14 mouse cellular contexts compared by ENCODE assay signal in genomic region chr3:96599411-96599810, GRCm38 (mm10). TPM values are rescaled to one million over a fixed set of nuclear protein-coding genes. Genes with fewer than 3 reads are reported as not detected.
DNase-seq lines count a peak whose midpoint lies in the region; ATAC-seq and TF ChIP-seq lines count a peak whose summit lies in the region.
"Had no signal": no experiment of that assay in that cellular context is flagged by ENCODE, and none has a peak within 500 bp of the region (broad histone marks: within the 10 kb centered on the region; RNA-seq: fewer than 3 reads in every experiment).

No protein-coding gene starts in this region.

- no peak overlapping the region for H3K9ac ChIP-seq in forebrain, embryonic 12.5 days
- no peak overlapping the region for H3K9ac ChIP-seq in forebrain, embryonic 16.5 days (replicated peaks; ENCODE audit: low read depth, low read length)
- H3K9ac ChIP-seq in liver, embryonic 11.5 days (ENCODE audit: low read depth, low read length) = no peak overlapping the region
- no peak overlapping the region for H3K9ac ChIP-seq in liver, postnatal 0 days (replicated peaks)
- no peak overlapping the region for H3K9ac ChIP-seq in intestine, embryonic 15.5 days
- H3K9ac ChIP-seq: liver, embryonic 12.5 days had no signal

- ATAC-seq in forebrain, embryonic 12.5 days (ENCODE audit: low FRiP score) = no peak
- ATAC-seq in forebrain, embryonic 16.5 days = no peak
- no peak for ATAC-seq in liver, embryonic 11.5 days (replicated peaks; ENCODE audit: low FRiP score)
- ATAC-seq in liver, postnatal 0 days = no peak
- no peak for ATAC-seq in intestine, embryonic 15.5 days
- ATAC-seq: liver, embryonic 12.5 days had no signal

- 0 out of 2 replicates have a peak overlapping the region, but pooled peaks have one; percentile 95 for H3K4me2 ChIP-seq in forebrain, embryonic 12.5 days
- H3K4me2 ChIP-seq in forebrain, embryonic 16.5 days (ENCODE audit: low read length) = no peak overlapping the region
- peak overlapping the region; percentile 14; the same call in 1 of the 2 replicates for H3K4me2 ChIP-seq in liver, embryonic 11.5 days
- no peak overlapping the region for H3K4me2 ChIP-seq in liver, postnatal 0 days (ENCODE audit: low read depth, low read length)
- no peak overlapping the region for H3K4me2 ChIP-seq in intestine, embryonic 15.5 days (replicated peaks)

- WGBS in forebrain, embryonic 12.5 days = 59% methylated on average over 3 of the region's 3 CpGs
- 66% methylated on average over 3 of the region's 3 CpGs for WGBS in forebrain, embryonic 16.5 days
- WGBS in liver, embryonic 11.5 days = 58% methylated on average over 3 of the region's 3 CpGs
- 85% methylated on average over 3 of the region's 3 CpGs for WGBS in liver, postnatal 0 days (ENCODE audit: insufficient replicate concordance)
- WGBS in olfactory bulb, adult 2 months = 64% methylated on average over 3 of the region's 3 CpGs
- 76% methylated on average over 3 of the region's 3 CpGs for WGBS in intestine, embryonic 15.5 days

- peaks cover 37% of the 10 kb centered on the region for H3K27me3 ChIP-seq in forebrain, embryonic 12.5 days
- H3K27me3 ChIP-seq in forebrain, embryonic 16.5 days (replicated peaks; ENCODE audit: control insufficient read depth, insufficient read depth, low read length) = no peaks in the 10 kb centered on the region
- H3K27me3 ChIP-seq in liver, embryonic 11.5 days (replicated peaks; ENCODE audit: control insufficient read depth, insufficient read depth, low read length) = peaks cover 51% of the 10 kb centered on the region
- H3K27me3 ChIP-seq in liver, postnatal 0 days (ENCODE audit: insufficient read depth, low read length) = peaks cover 67% of the 10 kb centered on the region
- H3K27me3 ChIP-seq in intestine, embryonic 15.5 days (replicated peaks) = peaks cover 37% of the 10 kb centered on the region

- TF ChIP-seq CTCF in liver, postnatal 0 days (IDR thresholded peaks at IDR 0.05; ENCODE audit: low read depth) = no peak
- TF ChIP-seq CTCF in olfactory bulb, adult 2 months (IDR thresholded peaks at IDR 0.05; ENCODE audit: insufficient read depth, low read depth, low read length) = no peak

- no peak overlapping the region for H3K4me3 ChIP-seq in forebrain, embryonic 12.5 days (replicated peaks)
- no peak overlapping the region for H3K4me3 ChIP-seq in forebrain, embryonic 16.5 days (replicated peaks; ENCODE audit: low read length)
- no peak overlapping the region for H3K4me3 ChIP-seq in liver, embryonic 11.5 days (ENCODE audit: low read depth, low read length)
- H3K4me3 ChIP-seq in liver, postnatal 0 days (ENCODE audit: low read depth, low read length) = no peak overlapping the region
- H3K4me3 ChIP-seq in olfactory bulb, adult 2 months (ENCODE audit: insufficient read depth, low read depth, low read length) = 0 out of 2 replicates have a peak overlapping the region, but pooled peaks have one; percentile 56
- no peak overlapping the region for H3K4me3 ChIP-seq in intestine, embryonic 15.5 days (replicated peaks)

- H3K27ac ChIP-seq in forebrain, embryonic 12.5 days = no peak overlapping the region
- H3K27ac ChIP-seq in forebrain, embryonic 16.5 days (ENCODE audit: low read length) = no peak overlapping the region
- no peak overlapping the region for H3K27ac ChIP-seq in liver, embryonic 11.5 days (ENCODE audit: low read depth, low read length)
- H3K27ac ChIP-seq in liver, postnatal 0 days (ENCODE audit: low read depth) = no peak overlapping the region
- peak overlapping the region; percentile 14; the same call in 1 of the 2 replicates for H3K27ac ChIP-seq in olfactory bulb, adult 2 months (ENCODE audit: insufficient read depth, low read depth, low read length)
- H3K27ac ChIP-seq in intestine, embryonic 15.5 days = no peak overlapping the region
- H3K27ac ChIP-seq: kidney, postnatal 0 days; liver, embryonic 12.5 days had no signal

- TF ChIP-seq POLR2A in olfactory bulb, adult 2 months (IDR thresholded peaks at IDR 0.05; ENCODE audit: insufficient read depth, low read depth, low read length) = no peak

- no peak for TF ChIP-seq EP300 in liver, postnatal 0 days (IDR thresholded peaks at IDR 0.05; ENCODE audit: low read depth)

- no peaks in the 10 kb centered on the region for H3K9me3 ChIP-seq in forebrain, embryonic 12.5 days
- no peaks in the 10 kb centered on the region for H3K9me3 ChIP-seq in forebrain, embryonic 16.5 days (ENCODE audit: control insufficient read depth, low read length)
- no peaks in the 10 kb centered on the region for H3K9me3 ChIP-seq in liver, embryonic 11.5 days (ENCODE audit: control insufficient read depth, low read length)
- H3K9me3 ChIP-seq in liver, postnatal 0 days (ENCODE audit: low read length) = no peaks in the 10 kb centered on the region
- H3K9me3 ChIP-seq in intestine, embryonic 15.5 days = no peaks in the 10 kb centered on the region
- H3K9me3 ChIP-seq: embryonic facial prominence, embryonic 12.5 days; liver, embryonic 12.5 days had no signal

- H3K36me3 ChIP-seq in forebrain, embryonic 12.5 days (replicated peaks) = no peaks in the 10 kb centered on the region
- H3K36me3 ChIP-seq in forebrain, embryonic 16.5 days (ENCODE audit: control insufficient read depth, insufficient read depth) = no peaks in the 10 kb centered on the region
- no peaks in the 10 kb centered on the region for H3K36me3 ChIP-seq in liver, embryonic 11.5 days (ENCODE audit: control insufficient read depth, insufficient read depth, low read length)
- H3K36me3 ChIP-seq in liver, postnatal 0 days (replicated peaks; ENCODE audit: insufficient read depth, low read length) = no peaks in the 10 kb centered on the region
- no peaks in the 10 kb centered on the region for H3K36me3 ChIP-seq in intestine, embryonic 15.5 days
- H3K36me3 ChIP-seq: embryonic facial prominence, embryonic 12.5 days; liver, embryonic 12.5 days had no signal

- no peak for DNase-seq in liver, embryonic 11.5 days (ENCODE audit: low spot score)
- DNase-seq in liver, postnatal 0 days = no peak
- peak; percentile 26 for DNase-seq in induced T-regulatory cell, adult 2 months (ENCODE audit: low read depth)
- DNase-seq in lung, postnatal 25 days (ENCODE audit: low spot score) = no peak
- DNase-seq: heart, postnatal 4 days; lung, postnatal 14 days; thymus, adult 18-20 months had no signal

- H3K4me1 ChIP-seq in forebrain, embryonic 12.5 days = peaks cover 78% of the 10 kb centered on the region
- H3K4me1 ChIP-seq in forebrain, embryonic 16.5 days (replicated peaks; ENCODE audit: control insufficient read depth, insufficient read depth, low read length) = peaks cover 72% of the 10 kb centered on the region
- peaks cover 30% of the 10 kb centered on the region for H3K4me1 ChIP-seq in liver, embryonic 11.5 days (replicated peaks; ENCODE audit: control insufficient read depth, insufficient read depth, low read length)
- peaks cover 21% of the 10 kb centered on the region for H3K4me1 ChIP-seq in liver, postnatal 0 days (ENCODE audit: insufficient read depth)
- peaks cover 24% of the 10 kb centered on the region for H3K4me1 ChIP-seq in olfactory bulb, adult 2 months (ENCODE audit: control insufficient read depth, insufficient read depth, low read length)
- peaks cover 42% of the 10 kb centered on the region for H3K4me1 ChIP-seq in intestine, embryonic 15.5 days (replicated peaks)

RNA-seq across cellular contexts. Expression of gene Lix1l, which starts 1.5 kb away (rescaled TPM):
- 5.8 and 6.2 TPM in 2 replicates for polyA plus RNA-seq in forebrain, embryonic 12.5 days (2016; fragmentation: Nextera tagmentation; extraction: Ambion mirVana)
- polyA plus RNA-seq in forebrain, embryonic 16.5 days (2015; fragmentation: Nextera tagmentation; extraction: Ambion mirVana) = 6.3 and 7.5 TPM in 2 replicates
- polyA plus RNA-seq in liver, embryonic 11.5 days (2014; fragmentation: Nextera tagmentation; extraction: Ambion mirVana) = 2.6 and 3.1 TPM in 2 replicates
- polyA plus RNA-seq in liver, postnatal 0 days (2015; fragmentation: Nextera tagmentation; extraction: Ambion mirVana) = 0.45 and 0.54 TPM in 2 replicates
- polyA plus RNA-seq in olfactory bulb, adult 2 months (2012; ENCODE audit: insufficient read depth, insufficient read length, low replicate concordance, missing spikeins) = not detected in 2 replicates
- polyA plus RNA-seq in intestine, embryonic 15.5 days (2015; fragmentation: Nextera tagmentation; extraction: Ambion mirVana) = 4.8 and 5.7 TPM in 2 replicates

RNA-seq across cellular contexts. Expression of gene Ankrd34a, which starts 3.0 kb away (rescaled TPM):
- polyA plus RNA-seq in forebrain, embryonic 12.5 days (2016; fragmentation: Nextera tagmentation; extraction: Ambion mirVana) = 4.0 and 4.4 TPM in 2 replicates
- polyA plus RNA-seq in forebrain, embryonic 16.5 days (2015; fragmentation: Nextera tagmentation; extraction: Ambion mirVana) = 16.2 and 21.9 TPM in 2 replicates
- polyA plus RNA-seq in liver, embryonic 11.5 days (2014; fragmentation: Nextera tagmentation; extraction: Ambion mirVana) = 0.71 and 1.1 TPM in 2 replicates
- not detected in 2 replicates for polyA plus RNA-seq in liver, postnatal 0 days (2015; fragmentation: Nextera tagmentation; extraction: Ambion mirVana)
- not detected in 2 replicates for polyA plus RNA-seq in olfactory bulb, adult 2 months (2012; ENCODE audit: insufficient read depth, insufficient read length, low replicate concordance, missing spikeins)
- 1.9 and 2.3 TPM in 2 replicates for polyA plus RNA-seq in intestine, embryonic 15.5 days (2015; fragmentation: Nextera tagmentation; extraction: Ambion mirVana)

RNA-seq across cellular contexts. Expression of gene Polr3gl, which starts 5.4 kb away (rescaled TPM):
- polyA plus RNA-seq in forebrain, embryonic 12.5 days (2016; fragmentation: Nextera tagmentation; extraction: Ambion mirVana) = 40.1 and 40.7 TPM in 2 replicates
- polyA plus RNA-seq in forebrain, embryonic 16.5 days (2015; fragmentation: Nextera tagmentation; extraction: Ambion mirVana) = 38.7 and 43.1 TPM in 2 replicates
- polyA plus RNA-seq in liver, embryonic 11.5 days (2014; fragmentation: Nextera tagmentation; extraction: Ambion mirVana) = 18.6 and 21.5 TPM in 2 replicates
- polyA plus RNA-seq in liver, postnatal 0 days (2015; fragmentation: Nextera tagmentation; extraction: Ambion mirVana) = 12.9 and 14.7 TPM in 2 replicates
- not detected in 2 replicates for polyA plus RNA-seq in olfactory bulb, adult 2 months (2012; ENCODE audit: insufficient read depth, insufficient read length, low replicate concordance, missing spikeins)
- 26.5 and 31.3 TPM in 2 replicates for polyA plus RNA-seq in intestine, embryonic 15.5 days (2015; fragmentation: Nextera tagmentation; extraction: Ambion mirVana)

RNA-seq across cellular contexts. Expression of gene Gm16253, which starts 22.6 kb away (rescaled TPM):
- polyA plus RNA-seq in forebrain, embryonic 12.5 days (2016; fragmentation: Nextera tagmentation; extraction: Ambion mirVana) = 1.3 and 1.7 TPM in 2 replicates
- 1.6 and 1.8 TPM in 2 replicates for polyA plus RNA-seq in forebrain, embryonic 16.5 days (2015; fragmentation: Nextera tagmentation; extraction: Ambion mirVana)
- polyA plus RNA-seq in liver, embryonic 11.5 days (2014; fragmentation: Nextera tagmentation; extraction: Ambion mirVana) = 0.49 and 1.0 TPM in 2 replicates
- polyA plus RNA-seq in liver, postnatal 0 days (2015; fragmentation: Nextera tagmentation; extraction: Ambion mirVana) = not detected in 2 replicates
- not detected in 2 replicates for polyA plus RNA-seq in olfactory bulb, adult 2 months (2012; ENCODE audit: insufficient read depth, insufficient read length, low replicate concordance, missing spikeins)
- polyA plus RNA-seq in intestine, embryonic 15.5 days (2015; fragmentation: Nextera tagmentation; extraction: Ambion mirVana) = 0.67 and 1.5 TPM in 2 replicates
- polyA plus RNA-seq: kidney, postnatal 0 days had no signal

RNA-seq across cellular contexts. Expression of gene Rbm8a, which starts 30.3 kb away (rescaled TPM):
- polyA plus RNA-seq in forebrain, embryonic 12.5 days (2016; fragmentation: Nextera tagmentation; extraction: Ambion mirVana) = 164 and 181 TPM in 2 replicates
- 123 and 132 TPM in 2 replicates for polyA plus RNA-seq in forebrain, embryonic 16.5 days (2015; fragmentation: Nextera tagmentation; extraction: Ambion mirVana)
- polyA plus RNA-seq in liver, embryonic 11.5 days (2014; fragmentation: Nextera tagmentation; extraction: Ambion mirVana) = 176 and 196 TPM in 2 replicates
- polyA plus RNA-seq in liver, postnatal 0 days (2015; fragmentation: Nextera tagmentation; extraction: Ambion mirVana) = 54.6 and 56.5 TPM in 2 replicates
- not detected in 2 replicates for polyA plus RNA-seq in olfactory bulb, adult 2 months (2012; ENCODE audit: insufficient read depth, insufficient read length, low replicate concordance, missing spikeins)
- polyA plus RNA-seq in intestine, embryonic 15.5 days (2015; fragmentation: Nextera tagmentation; extraction: Ambion mirVana) = 113 and 118 TPM in 2 replicates

Comparison
In these comparisons a context has a peak if more than half of its experiments do, and no peak if none do; other contexts are left out.
1. H3K4me2 ChIP-seq: peak in forebrain, embryonic 12.5 days (single experiment) and liver, embryonic 11.5 days (single experiment); none in forebrain, embryonic 16.5 days (single experiment), liver, postnatal 0 days (single experiment) and intestine, embryonic 15.5 days (single experiment).
2. RNA of gene Polr3gl, which starts 5.4 kb away (polyA plus RNA-seq): 38.7 to 43.1 TPM in forebrain, embryonic 16.5 days, 40.1 to 40.7 TPM in forebrain, embryonic 12.5 days, 26.5 to 31.3 TPM in intestine, embryonic 15.5 days, 18.6 to 21.5 TPM in liver, embryonic 11.5 days and 12.9 to 14.7 TPM in liver, postnatal 0 days; not detected in olfactory bulb, adult 2 months; every median in the first group is over 10 times any median in the second.